Mouse (Mus musculus): ENCODE measurements at regions not wholly inside any gene's neighbourhood (a gene's known extent, or its start where the extent isn't known, plus 50 kb on each side); places are given as distances from the start of the nearest gene placed in this dataset.

GRCm38 (mm10) chr6:52064176-52065015 lies 52.0 kb upstream of the Skap2 start:
- WGBS: 62% methylated on average over 13 of the region's 13 CpGs
- Histone ChIP-seq H3K9ac (ENCODE audit: low read depth, low read length) (no peak overlapping the region), H3K9me3 (replicated peaks; ENCODE audit: control insufficient read depth, low read length, poor library complexity, severe bottlenecking) (no peaks in the 10 kb centered on the region), H3K27me3 (ENCODE audit: control insufficient read depth, insufficient read depth, low read depth, low read length) (no peaks in the 10 kb centered on the region), H3K27ac (ENCODE audit: low read length) (peak overlapping the region; percentile 43; the same call in 1 of the 2 replicates), H3K4me2 (ENCODE audit: low read length) (no peak overlapping the region), H3K36me3 (ENCODE audit: control insufficient read depth, insufficient read depth, low read length) (no peaks in the 10 kb centered on the region), H3K4me3 (ENCODE audit: low read depth, low read length) (no peak overlapping the region), H3K4me1 (ENCODE audit: control insufficient read depth, insufficient read depth, low read length) (peaks cover 3% of the 10 kb centered on the region; the same call in 1 of the 2 replicates)
- ATAC-seq: peak; percentile 83
